Mouse (Mus musculus): Measurements from ENCODE around the gene Slc25a29.

DNA sequence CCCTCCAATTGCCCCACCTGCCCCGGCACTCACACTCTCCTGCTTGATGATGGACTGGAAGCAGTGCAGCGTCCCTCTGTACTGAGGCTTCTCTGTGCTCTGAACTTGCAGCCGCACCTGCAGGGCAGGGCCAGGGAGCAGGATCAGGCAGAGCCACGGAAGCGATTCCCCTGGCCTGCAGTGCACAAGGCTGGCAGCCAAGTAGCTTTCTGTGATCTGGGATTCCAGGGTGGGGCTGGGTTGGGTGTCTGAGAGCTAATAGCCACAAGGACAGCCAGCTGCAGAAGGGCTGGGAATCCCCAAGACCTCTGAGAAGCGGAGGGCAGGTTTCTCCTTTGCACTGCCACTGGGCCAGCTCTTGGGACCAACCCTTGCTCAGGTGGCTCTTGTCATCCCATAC lies 8.0 kb downstream of the Slc25a29 start:
- no peak for TF ChIP-seq CTCF (IDR thresholded peaks at IDR 0.05; ENCODE audit: low read depth, low read length)
- no peak for TF ChIP-seq GATA1 (IDR thresholded peaks at IDR 0.05; ENCODE audit: borderline replicate concordance, low read length)

All from G1E (cell line).